Mouse (Mus musculus) gastrocnemius, adult 18-20 months (tissue): Measurements from ENCODE around the gene Manba. TPM values are rescaled to one million over a fixed set of nuclear protein-coding genes. Genes with fewer than 3 reads are reported as not detected.
"Not testable (repeated sequence)": the region's sequence is repeated elsewhere in the genome, so short reads cannot be mapped to it uniquely, and the experiment has no call there.

Source experiments
- DNase-seq: peaks from one replicate; pipeline ENCODE4 v3.0.0; 2021; ENCODE audit warnings: low spot score
- total RNA-seq, 2 experiments: library from RNA; stranded (reverse); gene quantifications; 2 replicates each; pipeline ENCODE4 v1.2.3; 2021

The Manba gene
- total RNA-seq, 2 experiments from 2014 or later, result 3.1 to 4.5 TPM

DNA sequence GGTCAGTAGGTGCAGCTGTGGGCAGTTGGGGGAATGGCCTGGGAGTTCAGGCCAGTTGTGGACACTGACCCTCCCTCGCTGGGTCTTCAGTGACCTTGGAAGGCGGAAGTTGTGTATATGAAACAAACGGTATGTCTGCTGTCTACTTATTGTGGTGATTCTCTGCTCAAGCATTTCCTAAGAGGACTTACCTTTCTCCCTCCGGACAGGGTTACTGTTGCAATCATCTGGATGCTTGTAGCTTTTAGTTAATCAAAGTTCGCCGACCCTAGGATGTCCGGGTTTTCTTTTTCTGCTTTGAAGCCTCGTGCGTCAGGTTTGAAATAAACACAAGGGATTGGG is 460 bp downstream of the Manba start:
- DNase-seq, result no peak

- DNase-seq, result no peak
Observed at GRCm38 (mm10) chr3:135486351-135486750, 940 bp downstream of the Manba start.

DNA sequence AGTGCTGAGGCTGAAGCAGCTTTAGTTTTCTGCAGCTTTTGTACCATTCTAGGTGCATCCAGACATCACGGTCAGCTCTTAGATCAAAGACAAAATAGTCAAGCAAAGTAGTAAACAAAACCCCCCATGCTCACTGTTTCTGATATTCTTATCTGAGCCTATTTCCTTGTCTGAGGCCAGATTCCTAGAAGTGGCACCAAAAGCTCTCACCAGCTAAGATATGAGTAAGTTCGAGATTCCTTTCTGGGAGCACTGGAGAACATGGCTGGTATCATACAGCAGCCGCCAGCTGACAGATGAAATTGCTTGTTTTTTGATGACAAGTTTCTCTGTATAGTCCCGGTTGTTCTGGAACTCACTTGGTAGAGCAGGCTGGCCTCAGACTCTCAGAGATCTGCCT is 2.4 kb downstream of the Manba start:
- DNase-seq, result no peak

- DNase-seq, result no peak
Observed at GRCm38 (mm10) chr3:135489865-135490520, 4.6 kb downstream of the Manba start.

GRCm38 (mm10) chr3:135491102-135491501 is 5.7 kb downstream of the Manba start:
- DNase-seq, result no peak

DNA sequence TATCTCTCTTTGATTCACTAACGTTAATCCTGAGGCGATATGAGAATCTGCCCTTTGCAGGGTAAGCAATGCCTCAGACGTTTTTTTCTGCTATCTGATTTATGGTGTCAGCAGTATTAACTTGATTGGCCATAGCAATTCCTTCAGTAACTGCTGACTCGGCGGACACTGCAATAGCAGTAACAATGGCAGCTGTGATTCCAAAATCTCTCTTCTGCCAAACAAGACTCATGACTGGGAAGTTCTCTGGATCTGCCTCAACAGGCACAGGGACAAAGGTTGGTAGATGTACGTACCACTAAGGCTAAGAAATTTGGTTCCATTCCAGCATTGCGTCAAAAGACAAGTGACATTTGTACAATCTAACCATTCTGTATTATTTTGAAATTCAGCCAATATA is 7.9 kb downstream of the Manba start:
- DNase-seq, result not testable (repeated sequence)

DNA sequence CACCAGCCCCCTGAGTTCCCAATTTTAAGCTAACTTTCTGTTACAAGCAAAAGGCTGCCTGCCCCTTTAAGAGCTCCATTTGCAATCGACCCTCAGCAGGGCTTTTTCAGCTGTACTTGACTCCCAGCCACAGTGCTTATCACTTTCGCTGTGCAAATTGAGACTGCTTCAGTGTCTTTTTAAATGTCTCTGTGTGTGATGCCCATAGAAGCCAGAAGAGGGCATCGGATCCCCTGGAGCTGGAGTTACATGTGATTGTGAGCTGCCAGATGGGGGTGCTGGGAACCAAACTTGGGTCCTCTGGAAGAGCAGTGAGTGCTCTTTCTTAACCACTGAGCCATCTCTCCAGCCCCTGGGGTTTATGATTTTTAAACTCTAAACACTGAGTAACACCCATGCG is 12.5 kb downstream of the Manba start:
- not testable (repeated sequence) for DNase-seq

DNA sequence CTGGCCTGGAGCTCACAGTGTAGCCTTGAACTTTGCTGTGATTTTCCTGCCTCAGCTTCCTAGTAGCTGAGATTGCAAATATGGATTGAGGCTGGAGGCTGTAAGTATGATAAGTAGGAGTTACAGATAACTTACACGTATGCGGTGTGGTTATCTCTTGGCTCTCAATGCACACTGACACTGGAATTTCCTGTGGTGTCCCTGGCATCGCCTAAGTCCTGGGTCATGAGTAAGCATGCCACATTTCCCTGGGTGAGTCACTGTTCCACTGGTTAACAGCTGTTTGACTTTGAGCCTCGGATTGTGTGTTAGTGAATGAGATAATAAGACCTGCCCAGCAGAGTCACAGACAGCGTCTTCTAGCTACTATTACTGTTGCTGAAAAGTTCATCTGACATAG is 13.5 kb downstream of the Manba start:
- no peak for DNase-seq

DNA sequence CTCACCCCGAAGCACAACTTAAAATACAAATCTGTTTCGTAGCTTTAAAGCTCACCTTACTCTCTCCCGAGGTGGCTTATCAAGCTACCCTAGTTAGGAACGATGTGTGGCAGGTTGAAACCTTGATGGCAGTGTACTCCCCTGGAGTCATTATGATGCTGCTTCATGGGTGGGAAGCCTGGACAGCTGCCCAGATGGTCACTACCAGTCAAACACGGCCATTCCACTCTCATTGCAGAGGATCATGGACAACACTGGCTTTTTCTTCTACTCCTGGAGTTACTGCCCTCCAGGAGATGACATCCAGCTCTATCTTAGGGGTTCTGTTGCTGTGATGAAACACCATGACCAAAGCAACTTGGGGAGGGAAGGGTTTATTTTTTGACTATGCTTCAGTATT is 17.7 kb downstream of the Manba start:
- DNase-seq, result no peak

DNA sequence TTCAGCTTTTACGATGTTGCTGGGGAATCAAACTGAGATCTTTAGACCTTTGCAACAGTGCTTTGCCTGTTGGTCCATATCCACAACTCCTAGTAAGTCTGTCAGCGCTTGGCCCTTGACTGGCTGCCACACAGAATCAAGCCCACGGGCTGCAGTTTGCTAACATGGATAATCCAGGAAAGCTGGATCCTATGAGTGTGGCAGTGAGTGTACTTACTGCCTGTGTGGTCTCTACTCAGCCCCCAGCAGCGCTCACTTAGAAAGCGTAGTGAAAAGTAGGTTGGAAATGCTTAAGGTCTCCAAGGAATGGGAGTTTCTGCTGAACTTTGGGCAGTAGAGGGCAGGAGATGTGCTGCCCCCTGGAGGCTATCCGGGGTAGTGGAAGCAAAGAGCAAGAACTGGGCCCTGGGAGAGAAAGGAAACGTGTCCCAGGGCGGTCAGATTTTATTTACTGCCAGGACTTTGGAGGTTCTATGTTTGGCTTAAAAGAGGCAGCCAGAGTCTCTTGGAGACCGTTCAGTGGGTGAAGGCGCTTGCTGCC is 20.0 kb downstream of the Manba start:
- peak; percentile 76 for DNase-seq

- no peak for DNase-seq
Observed at GRCm38 (mm10) chr3:135505916-135506482, 20.6 kb downstream of the Manba start.

GRCm38 (mm10) chr3:135507506-135507905 is 22.1 kb downstream of the Manba start:
- DNase-seq, result no peak

GRCm38 (mm10) chr3:135508191-135508590 is 22.8 kb downstream of the Manba start:
- DNase-seq, result no peak

GRCm38 (mm10) chr3:135510372-135510771 is 25.0 kb downstream of the Manba start:
- no peak for DNase-seq

DNA sequence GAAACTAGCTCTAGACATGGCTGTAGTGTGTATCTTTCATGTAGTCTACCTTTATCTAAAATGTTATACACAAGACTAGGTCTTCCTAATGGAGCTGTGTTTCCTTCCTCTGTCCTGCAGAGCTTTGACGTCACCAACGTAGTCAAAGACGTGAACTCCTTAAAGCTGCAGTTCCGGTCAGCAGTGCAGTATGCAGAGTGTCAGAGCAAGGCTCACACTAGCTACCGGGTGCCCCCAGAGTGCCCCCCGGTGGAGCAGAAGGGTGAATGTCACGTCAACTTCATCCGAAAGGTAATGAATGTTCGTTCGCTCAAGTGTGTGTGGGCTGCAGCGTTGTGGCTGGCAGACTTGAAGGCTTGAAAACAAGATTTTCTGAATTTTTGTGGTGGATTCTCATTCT is 26.3 kb downstream of the Manba start:
- no peak for DNase-seq

GRCm38 (mm10) chr3:135513270-135513669 is 27.9 kb downstream of the Manba start:
- no peak for DNase-seq

GRCm38 (mm10) chr3:135513800-135514425 is 28.5 kb downstream of the Manba start:
- DNase-seq, result no peak

DNA sequence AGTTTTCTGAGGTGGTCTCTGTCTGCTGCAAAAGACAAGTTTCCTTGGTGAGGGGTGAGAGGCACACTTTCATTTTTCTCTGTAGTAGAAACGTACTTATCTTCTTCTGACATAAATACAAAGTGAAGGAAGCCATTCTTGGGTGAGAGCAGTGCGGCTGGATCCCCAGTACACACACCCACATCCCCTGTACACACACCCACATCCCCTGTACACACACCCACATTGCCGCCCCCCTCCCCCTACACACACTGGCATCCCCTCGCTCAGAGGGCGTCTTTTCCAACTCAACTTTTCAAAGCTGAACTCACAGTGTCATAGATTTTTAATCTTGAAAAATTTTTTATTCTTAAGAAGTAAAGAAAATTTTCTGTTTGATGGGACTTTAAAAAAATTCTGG is 29.8 kb downstream of the Manba start:
- no peak for DNase-seq

- peak; percentile 59 for DNase-seq
Observed at GRCm38 (mm10) chr3:135516891-135517290, 31.5 kb downstream of the Manba start.

DNA sequence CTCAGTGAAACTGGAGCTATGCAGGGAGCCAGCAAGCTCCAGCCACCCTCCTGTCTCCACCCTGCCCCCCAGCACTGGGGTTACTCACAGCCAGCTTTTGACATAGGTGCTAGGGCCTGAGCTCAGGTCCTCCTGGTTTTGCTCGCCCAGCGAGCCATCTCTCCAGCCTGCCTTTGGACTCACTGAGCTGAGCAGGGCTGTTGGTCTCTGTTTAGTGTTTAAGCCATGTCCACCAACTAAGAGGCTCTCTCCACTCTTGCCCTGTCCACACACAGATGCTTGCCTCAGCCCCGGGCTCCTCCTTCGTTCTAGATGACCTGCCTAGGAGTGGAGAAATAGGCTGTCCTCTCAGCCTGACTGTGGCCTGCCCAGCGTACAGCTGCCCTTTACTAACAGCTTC is 33.5 kb downstream of the Manba start:
- no peak for DNase-seq

DNA sequence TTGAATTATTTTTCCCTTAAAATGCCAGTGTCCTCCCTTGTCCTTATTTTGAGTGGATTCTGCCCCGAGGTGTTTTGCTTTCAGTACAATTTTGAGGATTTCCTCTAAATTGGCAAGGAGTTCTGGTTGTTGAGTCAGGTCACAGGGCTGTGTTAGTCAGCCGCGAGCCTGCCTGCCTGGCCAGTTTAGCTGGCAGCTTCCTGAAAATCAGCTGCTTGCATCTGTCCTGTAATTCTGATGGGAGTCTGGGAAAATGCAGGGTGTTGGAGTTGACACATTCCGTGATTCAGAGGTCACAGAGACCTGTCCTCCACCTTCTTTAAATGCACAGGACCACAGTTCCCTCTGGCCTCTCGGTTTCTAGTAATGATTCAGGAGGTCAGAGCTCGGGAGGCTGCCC is 34.2 kb downstream of the Manba start:
- no peak for DNase-seq

- DNase-seq, result peak; percentile 94
Observed at GRCm38 (mm10) chr3:135521963-135522362, 36.6 kb downstream of the Manba start.
